Mouse (Mus musculus) skeletal muscle tissue, adult 2 months (tissue): Measurements from ENCODE around the gene Klrb1.

Experiments used
- DNase-seq: peaks from one replicate; pipeline ENCODE4 v3.0.0-alpha.2; 2012; ENCODE audit warnings: low read depth, low spot score

The Klrb1 gene

DNA sequence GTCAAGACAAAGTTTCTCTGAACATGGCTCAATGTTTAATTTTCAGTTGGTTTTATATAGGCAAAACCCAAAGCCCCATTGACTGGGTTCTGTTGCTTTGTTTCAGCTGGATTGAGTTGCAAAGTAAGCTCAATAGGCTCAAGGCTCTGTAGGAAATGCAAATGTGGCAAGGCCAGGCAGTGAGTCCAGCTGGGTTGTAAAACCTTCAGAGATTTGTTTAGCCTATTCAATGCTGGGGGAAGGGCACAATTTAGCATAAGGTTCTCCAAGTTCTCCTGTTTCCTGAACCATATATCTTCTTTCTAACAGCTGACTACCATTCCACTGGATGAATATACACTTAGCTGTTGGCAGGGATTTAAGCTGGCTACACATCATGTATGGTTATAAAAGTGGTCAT lies 12.0 kb upstream of the Klrb1 start:
- no peak for DNase-seq

DNA sequence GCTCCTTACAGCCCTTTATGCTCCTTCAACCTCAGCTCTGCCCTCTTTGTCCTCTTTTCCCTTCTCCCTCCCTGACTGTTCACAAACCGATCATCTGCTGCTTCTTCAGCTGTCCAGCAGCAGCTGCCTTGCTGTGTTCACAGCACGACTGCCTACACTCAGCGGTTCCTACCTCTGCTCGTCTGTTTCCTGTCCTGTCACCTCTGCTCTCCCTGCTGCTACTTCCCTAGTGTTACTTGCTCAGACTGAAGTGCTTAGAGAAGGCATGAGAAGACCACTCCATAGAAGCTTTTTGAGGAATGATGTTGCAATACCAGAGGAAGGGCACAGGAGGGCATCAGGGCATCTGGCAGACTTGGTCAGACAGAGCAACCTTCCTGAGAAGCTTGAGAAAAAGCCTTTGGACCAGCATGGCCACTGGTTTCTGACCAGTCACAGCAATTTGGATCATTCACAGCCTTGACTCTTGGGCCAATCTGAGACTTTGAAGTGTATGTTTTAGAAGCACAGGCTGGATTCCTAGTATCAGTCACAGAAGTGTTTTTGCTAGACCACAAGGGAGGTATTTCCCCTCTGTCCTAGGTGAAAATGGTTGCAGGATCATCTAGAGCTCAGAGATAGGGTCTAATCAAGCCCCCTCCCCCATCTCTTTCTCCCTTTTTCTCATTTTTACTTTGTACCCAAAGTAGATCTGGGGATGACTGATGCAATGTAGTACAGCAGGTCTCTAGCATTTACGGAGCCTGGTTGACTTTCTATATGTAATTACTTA lies 11.2 kb upstream of the Klrb1 start:
- no peak for DNase-seq

DNA sequence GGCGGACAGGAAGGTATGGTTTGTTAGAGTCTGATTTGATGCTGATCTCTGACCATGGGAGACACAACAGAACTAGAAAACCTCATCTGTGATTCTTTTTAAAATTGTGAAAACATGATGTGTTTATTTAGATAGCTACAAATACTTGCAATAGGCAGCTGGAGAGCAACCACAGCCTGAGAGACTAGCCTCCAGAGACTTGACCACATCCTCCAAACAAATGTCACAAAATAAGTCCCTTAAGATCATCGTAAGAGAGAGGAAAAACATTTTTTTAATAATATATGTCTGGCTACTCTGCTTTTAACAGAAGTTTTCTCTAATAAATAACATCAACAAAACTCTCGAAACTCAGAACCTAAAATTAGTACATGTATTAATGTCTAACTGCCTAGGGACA lies 9.2 kb upstream of the Klrb1 start:
- no peak for DNase-seq

DNA sequence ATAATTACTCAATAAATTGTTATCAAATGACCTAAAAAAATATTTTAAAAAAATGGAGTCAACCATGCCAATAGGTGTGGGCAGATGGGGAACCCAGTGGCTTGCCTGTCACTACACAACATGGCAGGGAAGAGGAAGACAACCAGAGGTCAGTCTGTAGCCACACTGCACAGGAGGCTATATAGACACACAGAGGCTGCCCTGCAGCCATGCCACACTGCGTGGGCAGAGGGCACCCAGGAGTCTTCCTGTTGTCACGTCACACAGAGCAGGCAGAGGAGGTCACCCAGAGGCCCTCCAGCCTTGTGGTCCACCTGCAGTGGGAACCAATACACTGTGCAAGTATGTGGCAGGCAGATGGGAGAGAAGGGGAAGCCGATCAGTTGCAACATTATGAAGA lies 21.2 kb downstream of the Klrb1 start:
- no peak for DNase-seq

DNA sequence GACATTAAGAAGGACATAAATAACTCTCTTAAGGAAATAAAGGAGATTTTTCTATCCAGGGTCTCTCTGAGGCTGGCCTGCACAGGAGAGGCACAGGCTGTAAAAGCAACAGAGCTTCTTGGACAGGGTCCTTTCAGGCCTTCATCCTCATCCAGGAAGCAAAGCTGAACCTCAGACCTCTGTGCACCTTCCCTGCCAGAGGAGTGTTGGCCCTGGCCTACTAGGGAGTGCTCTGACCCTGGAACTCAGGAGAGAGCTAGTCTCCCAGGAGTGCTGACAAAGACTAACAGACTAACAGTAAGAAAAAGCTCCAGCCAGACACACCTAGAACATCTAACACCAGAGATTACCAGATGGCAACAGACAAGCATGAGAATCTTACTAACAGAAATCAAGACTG lies 43.3 kb downstream of the Klrb1 start:
- DNase-seq, result no peak

DNA sequence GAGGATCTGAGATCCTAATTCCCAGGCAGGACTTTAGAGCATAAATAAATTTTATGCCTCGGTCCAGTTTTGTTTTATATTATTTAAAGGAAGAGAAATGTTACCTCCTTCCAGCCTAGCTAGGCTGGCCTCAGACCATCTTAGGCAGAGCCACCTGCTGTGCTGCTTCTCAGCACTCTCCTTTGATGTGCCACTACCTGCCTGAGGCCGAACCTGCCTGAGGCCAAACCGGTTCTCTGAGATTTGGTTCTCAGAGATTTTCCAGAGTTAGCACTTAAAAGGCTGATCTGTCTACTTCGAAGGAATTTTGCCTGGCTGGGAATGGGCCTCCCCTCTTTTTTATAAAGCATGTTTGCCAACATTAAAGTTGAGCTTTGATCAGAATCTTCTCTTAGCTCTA lies 52.9 kb downstream of the Klrb1 start:
- DNase-seq, result no peak

DNA sequence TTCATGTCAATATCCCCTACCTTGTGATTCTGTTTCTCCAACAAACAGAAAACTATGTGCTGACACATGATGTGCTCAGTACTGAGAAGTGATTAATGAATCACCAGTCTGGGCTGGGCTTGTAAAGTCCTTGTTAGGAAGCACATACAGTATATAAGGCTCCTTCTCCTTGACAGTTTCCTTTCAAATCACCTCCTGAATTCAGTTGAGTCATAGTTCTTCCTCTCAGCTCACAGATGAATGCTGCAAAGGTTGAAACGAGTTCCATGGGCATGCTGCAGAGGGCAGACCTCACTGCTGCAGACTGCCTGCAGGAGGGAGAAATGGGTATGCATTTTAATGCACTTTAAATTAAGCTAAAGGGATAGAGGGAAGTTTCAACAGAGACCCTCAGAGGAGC lies 60.7 kb downstream of the Klrb1 start, which contains the start of gene Clec2h:
Gene Clec2h, plus strand, starts transcription at position 180 of the 400 bp plus-strand sequence.
- DNase-seq, result no peak

DNA sequence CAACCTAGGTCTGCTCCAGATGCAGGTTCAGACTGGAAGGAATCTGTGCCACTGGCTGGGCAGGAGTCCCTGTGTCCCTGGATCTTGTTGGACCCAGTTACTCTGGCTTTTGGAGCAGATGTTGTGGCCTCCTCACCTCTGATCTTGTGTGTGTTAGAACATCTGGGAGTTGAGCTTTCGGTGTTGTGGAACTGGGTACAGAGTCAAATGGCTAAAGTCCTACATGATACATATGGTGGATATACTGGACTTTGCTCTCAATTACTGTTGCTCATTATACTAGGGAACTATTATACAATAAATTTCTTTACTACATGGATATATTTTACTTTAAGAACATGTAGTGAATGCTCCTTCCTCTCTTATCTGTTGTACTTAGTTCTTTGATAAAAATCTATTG lies 61.6 kb downstream of the Klrb1 start:
- no peak for DNase-seq
